Mouse (Mus musculus) kidney, adult 9 months (tissue): ENCODE data around the gene Pwwp2a.

Source experiments
- DNase-seq: peaks from one replicate; pipeline ENCODE4 v3.0.0; 2022

The Pwwp2a gene

GRCm38 (mm10) chr11:43681472-43682414 lies at the start of gene Pwwp2a:
TSS of gene Pwwp2a (plus strand) at chr11:43681998.
- DNase-seq: peak; percentile 99

- no peak for DNase-seq
Observed at GRCm38 (mm10) chr11:43632566-43632965, 49.2 kb upstream of the Pwwp2a start.

GRCm38 (mm10) chr11:43633165-43633564 lies 48.6 kb upstream of the Pwwp2a start:
- no peak for DNase-seq

- peak; percentile 85 for DNase-seq
Observed at GRCm38 (mm10) chr11:43633658-43634401, 48.0 kb upstream of the Pwwp2a start.

GRCm38 (mm10) chr11:43636761-43637160 lies 45.0 kb upstream of the Pwwp2a start:
- DNase-seq: no peak

- peak; percentile 45 for DNase-seq
Observed at GRCm38 (mm10) chr11:43638486-43638885, 43.3 kb upstream of the Pwwp2a start.

GRCm38 (mm10) chr11:43643180-43643591 lies 38.6 kb upstream of the Pwwp2a start:
- peak; percentile 93 for DNase-seq

- no peak for DNase-seq
Observed at GRCm38 (mm10) chr11:43645286-43645685, 36.5 kb upstream of the Pwwp2a start.

GRCm38 (mm10) chr11:43653051-43653475 lies 28.7 kb upstream of the Pwwp2a start:
- DNase-seq: no peak

- DNase-seq: no peak
Observed at GRCm38 (mm10) chr11:43656464-43656863, 25.3 kb upstream of the Pwwp2a start.

- DNase-seq: no peak
Observed at GRCm38 (mm10) chr11:43658010-43658409, 23.8 kb upstream of the Pwwp2a start.

GRCm38 (mm10) chr11:43667038-43667745 lies 14.6 kb upstream of the Pwwp2a start:
- DNase-seq: no peak

- DNase-seq: peak; percentile 53
Observed at GRCm38 (mm10) chr11:43682415-43683217, 818 bp downstream of the Pwwp2a start.

GRCm38 (mm10) chr11:43688850-43689249 lies 7.1 kb downstream of the Pwwp2a start:
- no peak for DNase-seq

- no peak for DNase-seq
Observed at GRCm38 (mm10) chr11:43696623-43697022, 14.8 kb downstream of the Pwwp2a start.

GRCm38 (mm10) chr11:43698621-43699020 lies 16.8 kb downstream of the Pwwp2a start:
- DNase-seq: peak; percentile 15

GRCm38 (mm10) chr11:43700291-43700690 lies 18.5 kb downstream of the Pwwp2a start:
- peak; percentile 29 for DNase-seq

- DNase-seq: no peak
Observed at GRCm38 (mm10) chr11:43703552-43703951, 21.8 kb downstream of the Pwwp2a start.

GRCm38 (mm10) chr11:43705751-43706150 lies 24.0 kb downstream of the Pwwp2a start:
- DNase-seq: no peak

GRCm38 (mm10) chr11:43708409-43708808 lies 26.6 kb downstream of the Pwwp2a start:
- DNase-seq: no peak

GRCm38 (mm10) chr11:43712178-43712577 lies 30.4 kb downstream of the Pwwp2a start:
- DNase-seq: no peak

GRCm38 (mm10) chr11:43723411-43723810 lies 41.6 kb downstream of the Pwwp2a start:
- no peak for DNase-seq
